Mouse (Mus musculus) frontal cortex, postnatal 25 days (tissue): ENCODE measurements around the gene Mrpl37.

Experiments
- DNase-seq, 2 experiments: peaks; one replicate each; pipeline ENCODE4 v3.0.0; 2022; ENCODE audit warnings: low spot score in 2 of 2

Gene Mrpl37

DNA sequence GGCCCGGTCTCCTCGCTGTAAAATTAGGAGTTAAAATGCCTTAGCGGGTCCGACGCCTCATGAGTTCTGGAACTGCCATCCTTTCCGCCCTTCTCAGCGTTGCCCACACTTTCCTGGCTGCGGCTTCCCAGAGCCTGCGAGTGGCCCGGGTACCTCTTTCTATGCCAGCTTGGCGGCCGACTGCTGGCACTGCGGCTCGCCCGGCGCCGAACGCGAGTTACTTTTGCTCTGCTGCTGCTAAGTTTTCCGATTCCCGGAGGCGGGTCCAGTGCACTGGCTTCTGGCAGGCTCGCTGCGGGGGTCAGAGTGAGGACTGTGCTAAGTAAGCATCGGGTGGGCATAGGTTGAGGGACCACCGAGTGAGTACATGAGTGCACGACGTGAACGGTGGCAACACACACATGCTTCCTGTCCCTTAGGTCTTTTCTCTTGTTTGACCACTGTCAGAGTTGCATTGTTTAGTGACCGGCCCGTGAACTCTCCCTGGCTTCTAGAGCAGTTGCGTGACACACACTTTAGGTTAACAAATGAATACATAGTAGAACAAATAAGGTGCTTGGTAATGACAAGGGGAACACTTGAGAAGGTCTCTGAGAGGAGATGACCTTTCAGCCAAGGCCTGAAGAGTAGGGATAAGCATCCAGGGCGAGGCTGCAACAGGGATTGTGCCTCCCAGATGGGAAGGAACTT lies 628 bp upstream of the Mrpl37 start:
- no peak for DNase-seq

GRCm38 (mm10) chr4:107064394-107065098 lies 2.1 kb downstream of the Mrpl37 start:
- DNase-seq = no peak

DNA sequence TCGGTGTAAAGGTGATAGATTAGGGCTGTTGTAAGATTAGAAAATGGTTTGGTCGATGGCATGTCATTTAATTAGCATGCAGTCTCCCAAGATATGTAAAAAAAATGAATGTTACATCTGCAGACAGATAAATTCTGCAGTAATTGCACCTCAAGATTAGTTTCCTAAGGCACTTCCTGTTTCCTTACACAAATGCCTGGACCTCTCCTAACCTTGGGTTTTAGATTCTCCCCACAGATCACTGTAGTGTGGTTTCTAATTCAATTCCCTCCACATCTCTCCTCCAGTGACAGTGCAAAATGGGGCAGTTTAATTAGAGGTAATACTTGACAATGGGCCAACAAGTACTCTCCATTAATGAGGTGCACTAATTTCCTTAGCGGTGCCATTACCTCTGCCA lies 3.5 kb downstream of the Mrpl37 start:
- DNase-seq = no peak

GRCm38 (mm10) chr4:107061560-107061959 lies 5.1 kb downstream of the Mrpl37 start:
- no peak for DNase-seq

DNA sequence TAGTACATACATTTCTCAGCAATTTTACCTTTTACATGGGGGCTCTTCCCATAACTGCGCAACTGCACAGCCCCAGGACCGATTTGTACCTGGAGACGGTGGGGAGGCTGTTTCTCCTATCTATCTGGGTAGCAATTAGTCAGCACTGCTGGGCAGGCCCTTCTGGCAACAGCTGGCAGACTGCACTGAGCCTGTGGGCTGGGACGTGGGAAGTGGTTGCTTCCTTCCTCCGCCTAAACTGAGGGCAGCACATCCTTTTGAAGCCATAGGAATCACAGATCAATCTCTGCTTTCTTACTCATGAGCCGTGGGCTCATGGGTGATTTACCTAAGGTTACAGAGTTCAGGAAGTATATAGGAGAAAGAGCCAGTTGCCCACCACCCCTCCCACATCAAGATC lies 7.9 kb downstream of the Mrpl37 start:
- no peak for DNase-seq

DNA sequence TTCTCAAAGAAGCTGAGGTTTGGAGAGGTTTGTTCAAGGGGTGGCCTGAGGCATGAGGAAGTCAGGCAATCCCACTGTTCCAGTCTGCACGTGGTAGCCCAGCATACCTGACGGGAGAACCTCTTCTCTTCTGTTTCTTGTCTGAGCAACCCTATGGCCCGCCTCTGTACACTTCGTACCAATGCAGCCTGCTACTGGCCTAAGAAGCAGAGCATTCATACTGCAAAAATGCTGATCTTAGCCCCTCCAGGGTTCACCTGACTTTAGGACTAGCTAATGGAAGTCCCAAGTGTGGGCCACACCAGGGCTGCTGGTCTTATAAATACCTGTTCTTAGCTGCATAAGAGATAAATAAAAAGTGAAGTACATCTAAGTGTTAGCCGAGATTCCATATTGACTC lies 8.3 kb downstream of the Mrpl37 start:
- no peak for DNase-seq

- DNase-seq = no peak
Measured at GRCm38 (mm10) chr4:107056088-107056487, 10.6 kb downstream of the Mrpl37 start.

- no peak for DNase-seq
Measured at GRCm38 (mm10) chr4:107052962-107053553, 13.6 kb downstream of the Mrpl37 start.

DNA sequence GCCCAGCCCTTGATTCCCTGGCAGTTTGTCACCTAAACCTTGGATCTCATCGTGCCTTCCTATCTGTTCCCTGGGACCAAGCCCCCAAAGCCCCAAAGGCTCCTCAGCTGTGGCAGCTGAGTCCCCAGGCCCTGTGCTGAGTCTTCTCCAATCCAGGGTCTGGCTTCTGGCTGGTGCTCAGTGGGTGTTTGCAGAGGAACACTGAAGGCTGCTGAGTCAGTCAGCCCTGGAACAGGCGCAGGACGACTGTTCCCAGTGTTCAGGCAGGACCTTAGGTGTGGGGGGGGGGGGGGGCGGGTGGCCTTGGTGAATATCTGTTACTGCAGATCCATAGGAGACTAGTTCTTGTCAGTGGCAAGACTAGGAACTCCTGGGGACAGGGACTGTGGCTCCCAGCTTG lies 14.8 kb downstream of the Mrpl37 start:
- DNase-seq = no peak

DNA sequence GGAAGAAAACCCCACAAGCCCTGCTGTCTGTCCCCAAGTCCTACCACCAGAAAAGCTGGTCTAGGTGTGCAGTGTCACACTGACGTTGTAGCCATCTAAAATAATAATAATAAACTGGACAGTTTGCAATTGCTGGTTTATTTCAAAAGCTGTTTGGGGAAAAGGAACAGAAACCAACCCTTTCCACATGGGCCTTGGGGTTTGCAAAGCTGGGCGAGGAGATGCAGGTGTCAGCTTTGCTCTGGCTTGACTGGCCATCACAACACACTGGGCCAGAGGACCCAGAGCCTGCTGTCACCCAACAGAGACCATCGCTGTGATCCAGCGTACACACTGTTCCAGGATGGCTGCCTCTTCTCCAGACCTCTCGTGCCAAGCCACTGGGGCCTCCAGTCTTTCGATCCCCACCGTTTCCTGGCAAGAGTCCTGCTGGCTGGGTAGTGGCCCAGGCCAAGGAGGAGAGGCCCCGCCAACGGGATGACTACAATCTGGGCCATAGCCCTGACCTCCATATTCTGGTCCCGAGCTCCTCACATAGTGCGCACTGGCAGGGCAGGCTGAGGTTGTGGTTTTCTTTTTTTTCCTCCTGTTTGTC lies 18.0 kb downstream of the Mrpl37 start:
- DNase-seq = no peak

GRCm38 (mm10) chr4:107047806-107048205 lies 18.9 kb downstream of the Mrpl37 start:
- no peak for DNase-seq

DNA sequence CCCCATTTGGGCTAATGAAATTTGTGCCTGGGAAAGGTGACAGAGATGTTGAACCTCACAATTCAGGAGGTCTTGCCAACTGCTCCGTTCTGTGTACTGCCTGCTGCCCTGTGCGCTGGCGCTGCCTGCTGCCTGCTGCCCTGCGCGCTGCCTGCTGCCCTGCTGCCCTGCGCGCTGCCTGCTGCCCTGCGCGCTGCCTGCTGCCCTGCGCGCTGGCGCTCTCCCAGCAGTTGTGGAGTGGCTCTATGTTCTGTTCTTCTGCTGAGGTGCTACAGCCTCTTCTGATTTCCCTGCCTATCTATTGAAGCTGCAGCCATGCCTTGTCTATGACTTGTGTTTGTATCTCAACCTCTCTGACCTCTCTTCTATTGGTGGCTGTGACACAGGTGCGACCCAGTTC lies 21.5 kb downstream of the Mrpl37 start:
- DNase-seq = no peak

DNA sequence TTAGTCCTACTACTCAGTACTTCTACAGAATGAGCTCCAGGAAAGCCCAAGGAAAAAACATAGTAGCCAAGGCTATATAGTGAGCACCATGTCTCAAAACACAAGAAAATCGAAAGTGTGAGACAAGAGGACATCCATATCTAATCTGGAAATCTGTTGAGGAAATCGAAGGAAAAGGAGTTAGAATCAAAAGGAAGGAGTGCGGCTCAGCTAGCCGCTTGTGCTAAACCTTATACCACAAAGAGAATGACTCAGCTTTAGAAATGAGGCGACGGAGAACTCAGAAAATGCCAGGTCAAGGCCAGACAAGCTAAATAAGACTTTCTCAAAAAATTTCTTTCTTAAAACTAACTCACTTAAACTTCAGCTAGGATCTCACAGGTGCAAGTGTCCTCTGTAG lies 24.4 kb downstream of the Mrpl37 start:
- DNase-seq = no peak

GRCm38 (mm10) chr4:107039270-107039669 lies 27.4 kb downstream of the Mrpl37 start:
- DNase-seq = no peak

GRCm38 (mm10) chr4:107038303-107038702 lies 28.4 kb downstream of the Mrpl37 start:
- DNase-seq = no peak

DNA sequence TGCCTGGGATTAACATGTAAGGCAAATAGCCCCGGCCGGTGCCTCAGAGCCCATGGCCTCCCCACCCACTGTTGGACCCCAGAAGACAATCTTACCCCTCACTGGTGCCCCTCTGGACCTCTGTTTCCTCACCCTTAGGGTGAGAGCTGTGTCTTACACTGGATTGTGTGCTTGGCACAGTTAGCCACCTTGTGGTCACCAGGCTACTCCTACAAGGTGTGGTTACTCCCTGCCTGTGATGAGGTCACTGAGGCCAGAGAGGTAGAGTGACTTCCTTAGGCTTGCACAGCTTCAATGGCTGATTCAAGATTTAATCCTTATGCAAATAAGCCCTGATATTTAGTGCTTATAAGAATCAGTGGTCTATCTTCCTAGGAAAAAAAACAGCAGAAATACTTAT lies 29.7 kb downstream of the Mrpl37 start:
- no peak for DNase-seq

GRCm38 (mm10) chr4:107035689-107036088 lies 31.0 kb downstream of the Mrpl37 start:
- DNase-seq = no peak

- no peak for DNase-seq
Measured at GRCm38 (mm10) chr4:107026451-107026850, 40.2 kb downstream of the Mrpl37 start.

DNA sequence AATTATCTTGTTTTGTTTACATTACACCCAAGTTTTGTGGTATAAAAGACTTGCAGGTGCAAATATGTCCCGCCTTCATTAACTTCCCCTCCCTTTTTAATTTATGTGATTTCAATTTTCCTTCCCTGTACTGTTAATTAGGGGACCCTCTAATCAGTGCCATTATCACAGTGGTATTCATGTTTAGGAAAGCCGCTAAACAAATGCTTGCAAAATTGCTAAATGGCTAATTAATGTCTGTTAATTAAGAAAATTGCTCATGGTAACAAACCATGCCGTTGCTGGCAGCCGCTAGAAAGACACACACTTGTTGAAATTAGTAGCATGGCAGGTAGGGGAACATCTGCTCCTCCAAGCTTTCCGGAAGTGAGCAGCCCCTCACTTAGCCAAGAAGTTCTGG lies 41.3 kb downstream of the Mrpl37 start:
- no peak for DNase-seq

DNA sequence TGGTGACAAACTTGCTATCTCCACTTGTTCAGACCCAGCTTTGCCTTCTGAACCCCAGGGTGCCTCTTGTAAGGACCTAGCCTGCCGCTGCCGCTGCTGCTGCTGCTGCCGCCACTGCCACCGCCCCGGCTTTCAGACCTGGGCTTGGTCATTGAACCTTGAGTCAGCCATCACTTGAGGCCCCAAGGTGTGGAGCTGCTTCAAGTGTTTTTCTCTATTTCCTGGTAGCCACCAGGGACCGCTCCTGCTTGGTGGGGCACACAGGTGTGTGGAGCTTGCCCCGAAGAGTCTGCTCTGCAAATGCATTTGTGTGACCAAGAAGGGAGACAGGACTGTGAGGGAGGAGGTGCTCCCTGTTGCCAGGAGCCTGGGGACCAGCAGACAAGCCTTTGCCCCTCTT lies 41.8 kb downstream of the Mrpl37 start:
- no peak for DNase-seq

DNA sequence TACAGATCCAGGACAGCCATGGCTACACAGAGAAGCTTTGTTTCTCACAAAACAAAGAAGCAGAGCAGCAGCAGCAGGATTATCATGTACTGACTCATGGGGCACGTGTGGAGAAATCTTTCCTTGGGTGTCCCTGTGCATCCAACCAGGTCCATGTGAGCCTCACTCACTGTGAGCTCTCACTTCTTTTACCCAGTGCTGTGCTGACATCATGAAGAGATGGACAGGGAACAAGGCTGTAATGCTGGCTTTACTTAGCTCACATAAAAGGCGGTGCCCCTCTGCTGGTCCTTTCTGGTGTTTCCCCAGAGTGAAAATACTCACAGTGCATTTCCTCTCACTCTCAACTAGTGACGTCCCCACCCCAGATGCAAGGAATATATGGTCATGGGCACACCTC lies 45.2 kb downstream of the Mrpl37 start:
- no peak for DNase-seq

DNA sequence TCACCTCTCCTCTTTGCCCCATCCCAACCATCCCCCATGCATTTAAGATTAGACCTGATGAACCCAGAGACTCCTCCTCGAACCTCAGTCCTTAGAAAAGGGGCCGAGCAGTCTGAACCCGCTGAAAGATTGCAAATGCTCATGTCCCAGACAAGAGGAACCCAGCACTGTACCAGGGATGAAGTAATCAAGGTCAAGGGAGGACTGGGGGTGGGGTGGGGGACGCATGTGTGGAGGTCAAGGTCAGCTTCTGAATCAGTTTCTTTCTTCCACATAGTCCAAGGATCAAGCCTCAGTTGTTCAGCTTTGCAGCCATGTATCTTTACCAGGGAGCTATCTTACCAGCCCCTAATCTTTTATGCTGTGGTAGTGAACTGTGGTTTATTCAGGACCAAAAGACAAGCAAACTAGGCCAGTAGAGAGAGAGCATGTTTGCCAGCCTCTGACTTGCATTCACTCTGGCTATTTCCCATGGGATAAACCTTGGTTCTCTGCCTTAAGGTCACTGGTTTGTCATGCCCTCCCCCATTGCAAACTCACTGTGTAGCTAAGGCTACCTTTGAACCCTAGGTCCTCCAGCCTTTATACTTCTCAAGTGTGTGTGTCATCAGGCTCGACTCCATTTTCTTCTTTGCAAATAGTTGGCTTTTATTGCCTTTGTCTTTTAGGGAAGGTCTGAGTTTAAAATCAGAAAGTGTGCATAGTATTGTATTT lies 46.2 kb downstream of the Mrpl37 start:
- no peak for DNase-seq
